Mouse (Mus musculus) heart, adult 2 months (tissue): ENCODE measurements around the gene Loxl3. TPM values are rescaled to one million over a fixed set of nuclear protein-coding genes. Genes with fewer than 3 reads are reported as not detected.

Source experiments
- DNase-seq, 2 experiments: peaks; one replicate each; pipeline ENCODE4 v3.0.0; 2021
- H3K27ac ChIP-seq: fragments of 200-600 bp; 2 replicates; pipeline ENCODE4 v1.8.1; 2022
- H3K27me3 ChIP-seq: fragments of 200-500 bp; 2 replicates; pipeline ENCODE4 v1.6.1; 2012; ENCODE audit warnings: mild to moderate bottlenecking, low read length, inconsistent platforms, mixed read lengths; ENCODE audit not compliant: control insufficient read depth, insufficient read depth
- H3K36me3 ChIP-seq: fragments of 200-500 bp; 2 replicates; pipeline ENCODE4 v1.6.1; 2012; ENCODE audit warnings: low read length, inconsistent platforms; ENCODE audit not compliant: control insufficient read depth, insufficient read depth
- H3K4me1 ChIP-seq: fragments of 200-500 bp; 2 replicates; pipeline ENCODE4 v1.6.1; 2011; ENCODE audit warnings: low read length; ENCODE audit not compliant: control insufficient read depth, insufficient read depth
- H3K4me3 ChIP-seq: fragments of 200-600 bp; 2 replicates; pipeline ENCODE4 v1.8.1; 2022
- H3K79me2 ChIP-seq: fragments of 200-500 bp; replicated peaks from 2 replicates; pipeline ENCODE4 v1.6.1; 2012; ENCODE audit warnings: mild to moderate bottlenecking, inconsistent platforms, low read length, moderate library complexity, mixed read lengths; ENCODE audit not compliant: control insufficient read depth, insufficient read depth
- H3K9ac ChIP-seq: fragments of 200-500 bp; 2 replicates; pipeline ENCODE4 v1.6.1; 2012; ENCODE audit warnings: low read depth, mild to moderate bottlenecking, control low read depth, inconsistent platforms, low read length, mixed read lengths
- CTCF ChIP-seq: fragments of 200-600 bp; IDR thresholded peaks from 2 replicates; pipeline ENCODE4 v1.8.1; 2022; ENCODE audit warnings: antibody characterized with exemption, mild to moderate bottlenecking, moderate library complexity
- EP300 ChIP-seq: fragments of 200-500 bp; IDR thresholded peaks from 2 replicates; pipeline ENCODE4 v1.6.1; 2011; ENCODE audit warnings: low read depth, low read length, control low read depth; ENCODE audit not compliant: insufficient read depth
- POLR2A ChIP-seq: fragments of 200-500 bp; IDR thresholded peaks from 2 replicates; pipeline ENCODE4 v1.6.1; 2011; ENCODE audit warnings: mild to moderate bottlenecking, low read depth, low read length, control low read depth; ENCODE audit not compliant: insufficient read depth
- WGBS: fragments of 180-500 bp; shearing (Covaris S2); methylation state at CpG from one replicate; pipeline ENCODE4 v1.1.7; 2018; 5-methylcytosine and 5-hydroxymethylcytosine counted together
- intact Hi-C: fragments of 180-260 bp; cut with DNase I; formaldehyde crosslinking; loops from one replicate; pipeline ENCODE4 v1.15.1; 2025
- polyA plus RNA-seq: library from polyadenylated mRNA; depleted of rRNA; stranded (reverse); fragments of >200 nt; gene quantifications from 2 replicates; pipeline ENCODE4 v1.2.3, GENCODE M21; 2012
- total RNA-seq, 2 experiments: library from RNA; stranded (reverse); gene quantifications; 2 replicates each; pipeline ENCODE4 v1.2.3; 2021

Loxl3 gene
- total and polyA plus RNA-seq, 3 experiments = 1.9 to 5.4 (median 2.1) TPM

DNA sequence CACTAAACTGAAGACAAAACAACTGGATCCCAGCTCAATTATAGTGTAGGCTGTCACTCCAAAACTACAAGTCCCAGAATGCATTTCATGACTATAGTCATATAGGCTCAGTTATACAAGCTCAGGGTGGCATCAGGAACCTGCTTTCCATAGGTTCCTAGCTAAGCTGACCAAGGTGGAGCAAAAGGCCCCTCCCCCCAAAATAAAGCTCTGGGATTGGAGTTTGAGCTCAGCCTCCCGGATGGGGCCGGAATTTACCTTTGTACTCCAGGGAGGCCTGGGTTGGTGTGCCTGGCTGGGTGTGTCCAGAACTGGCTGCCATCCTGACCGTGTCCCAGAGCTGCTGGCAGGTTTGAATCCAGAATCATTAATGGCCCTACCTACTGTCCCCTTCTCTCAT lies 23.8 kb downstream of the Loxl3 start, which contains the start of gene Dqx1:
Gene Dqx1, plus strand, starts transcription at position 55 of the 400 bp plus-strand sequence.
- H3K27me3 ChIP-seq = no peaks in the 10 kb centered on the region
- intact Hi-C loops = no loop called here
- peaks cover 7% of the 10 kb centered on the region for H3K4me1 ChIP-seq
- DNase-seq = no peak
- H3K27ac ChIP-seq = no peak within 1 kb of the TSS
- TF ChIP-seq EP300 (no peak), POLR2A (no peak), CTCF (no peak)
- no peaks in the 10 kb centered on the region for H3K36me3 ChIP-seq
- no peak within 1 kb of the TSS for H3K4me3 ChIP-seq
- H3K9ac ChIP-seq = no peak within 1 kb of the TSS
- WGBS = 72% methylated on average over 3 of the region's 3 CpGs
- no peaks in the 10 kb centered on the region; the same call in 1 of the 2 replicates for H3K79me2 ChIP-seq

DNA sequence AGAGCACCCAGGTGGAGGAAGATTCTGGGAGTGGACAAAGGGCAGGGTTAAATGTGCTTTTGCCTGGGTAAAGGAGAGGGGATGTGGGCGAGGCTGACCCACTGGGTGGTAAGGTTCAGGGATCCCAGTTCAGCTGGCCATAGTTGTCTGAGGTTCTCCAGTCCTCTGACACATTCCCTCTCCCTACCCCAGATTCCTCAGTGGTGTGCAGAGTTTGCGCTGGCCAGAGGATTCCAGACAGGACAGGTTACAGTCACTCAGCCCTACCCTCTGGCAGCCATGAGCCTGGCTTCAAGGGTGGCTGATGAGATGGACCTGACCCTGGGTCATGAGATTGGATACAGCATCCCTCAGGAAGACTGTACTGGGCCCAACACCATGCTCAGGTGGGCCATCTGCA lies 24.8 kb downstream of the Loxl3 start:
- H3K27me3 ChIP-seq = no peaks in the 10 kb centered on the region; the same call in 1 of the 2 replicates
- no peaks in the 10 kb centered on the region; the same call in 1 of the 2 replicates for H3K79me2 ChIP-seq
- no peak for TF ChIP-seq EP300
- 0 out of 2 replicates have a peak, but pooled peaks have one; percentile 5 for TF ChIP-seq POLR2A
- no peak for TF ChIP-seq CTCF
- H3K4me1 ChIP-seq = peaks cover 4% of the 10 kb centered on the region
- intact Hi-C loops = no loop called here
- WGBS = 81% methylated on average over 2 of the region's 2 CpGs
- no peak overlapping the region for H3K4me3 ChIP-seq
- no peaks in the 10 kb centered on the region for H3K36me3 ChIP-seq
- H3K9ac ChIP-seq = no peak overlapping the region
- no peak for DNase-seq
- no peak overlapping the region for H3K27ac ChIP-seq

DNA sequence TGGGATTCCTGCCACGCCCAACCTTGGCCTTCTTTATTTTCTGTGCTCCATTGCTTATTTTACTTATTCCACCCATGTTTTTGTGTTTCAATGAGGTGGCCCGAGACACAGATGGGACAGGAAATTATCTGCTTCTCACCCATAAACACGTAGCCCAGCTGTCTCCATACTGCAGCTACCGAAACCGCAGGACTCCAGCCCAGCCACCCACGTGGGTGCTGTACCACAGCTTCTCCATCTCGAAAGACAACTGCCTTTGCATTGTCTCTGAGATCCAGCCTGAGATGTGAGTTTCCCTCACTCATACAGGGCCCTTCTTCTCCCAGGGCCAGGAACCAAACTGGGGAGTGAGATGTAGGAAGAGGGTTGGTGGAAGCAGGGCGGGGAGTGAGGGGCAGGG lies 32.0 kb downstream of the Loxl3 start:
- DNase-seq = no peak
- TF ChIP-seq POLR2A (no peak), CTCF (no peak), EP300 (no peak)
- no peaks in the 10 kb centered on the region for H3K36me3 ChIP-seq
- no peaks in the 10 kb centered on the region for H3K4me1 ChIP-seq
- no peak overlapping the region for H3K9ac ChIP-seq
- peaks cover 33% of the 10 kb centered on the region for H3K27me3 ChIP-seq
- WGBS = 40% methylated on average over 8 of the region's 8 CpGs
- H3K27ac ChIP-seq = no peak overlapping the region
- no peak overlapping the region for H3K4me3 ChIP-seq
- H3K79me2 ChIP-seq = no peaks in the 10 kb centered on the region
- intact Hi-C loops = no loop called here

- no peak overlapping the region for H3K27ac ChIP-seq
- no peak overlapping the region for H3K9ac ChIP-seq
- intact Hi-C loops = no loop called here
- no peak for DNase-seq
- peaks cover 38% of the 10 kb centered on the region for H3K27me3 ChIP-seq
- TF ChIP-seq POLR2A (no peak), CTCF (no peak), EP300 (no peak)
- no peaks in the 10 kb centered on the region for H3K36me3 ChIP-seq
- WGBS = 32% methylated on average over 6 of the region's 6 CpGs
- H3K79me2 ChIP-seq = no peaks in the 10 kb centered on the region
- no peak overlapping the region for H3K4me3 ChIP-seq
- no peaks in the 10 kb centered on the region for H3K4me1 ChIP-seq
Observed at GRCm38 (mm10) chr6:83066441-83066840, 32.5 kb downstream of the Loxl3 start.

DNA sequence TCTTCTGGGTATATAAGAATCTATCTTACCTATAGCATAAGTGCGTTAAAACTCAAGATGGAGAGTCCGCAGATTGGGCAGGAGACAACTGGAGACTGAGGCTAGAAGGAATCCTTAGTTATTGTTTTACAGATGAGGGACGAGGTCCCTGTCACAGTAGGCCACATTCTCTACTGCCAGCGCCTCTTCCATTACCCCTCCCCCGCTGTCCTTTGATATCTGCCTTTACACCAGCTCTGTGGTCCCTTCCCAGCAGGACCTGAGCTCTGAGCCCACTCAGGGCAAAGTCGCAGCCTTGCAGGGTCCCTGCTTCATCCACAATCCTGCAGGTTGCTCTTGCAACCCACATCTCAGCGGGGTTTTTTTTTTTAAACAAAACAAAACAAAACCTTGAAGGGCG lies 34.2 kb downstream of the Loxl3 start:
- intact Hi-C loops = no loop called here
- 27% methylated on average over 8 of the region's 8 CpGs for WGBS
- Histone ChIP-seq H3K27ac (no peak overlapping the region), H3K79me2 (no peaks in the 10 kb centered on the region), H3K9ac (no peak overlapping the region), H3K4me1 (no peaks in the 10 kb centered on the region), H3K4me3 (no peak overlapping the region), H3K36me3 (no peaks in the 10 kb centered on the region), H3K27me3 (peaks cover 45% of the 10 kb centered on the region)
- no peak for DNase-seq
- no peak for TF ChIP-seq CTCF
- TF ChIP-seq EP300 = no peak
- TF ChIP-seq POLR2A = no peak

GRCm38 (mm10) chr6:83068706-83069487 lies 34.9 kb downstream of the Loxl3 start:
- H3K9ac ChIP-seq = peak overlapping the region; percentile 36; the same call in 1 of the 2 replicates

More at GRCm38 (mm10) chr6:83068706-83069487, 34.9 kb downstream of the Loxl3 start:
- H3K27ac ChIP-seq = no peak overlapping the region
- no peak for DNase-seq
- intact Hi-C loops = no loop called here
- H3K4me3 ChIP-seq = peak overlapping the region; percentile 14; the same call in 1 of the 2 replicates
- no peak for TF ChIP-seq EP300
- no peak for TF ChIP-seq CTCF
- no peak for TF ChIP-seq POLR2A
- WGBS = 3% methylated on average over 80 of the region's 81 CpGs
- no peaks in the 10 kb centered on the region for H3K4me1 ChIP-seq
- no peaks in the 10 kb centered on the region for H3K79me2 ChIP-seq
- H3K36me3 ChIP-seq = no peaks in the 10 kb centered on the region
- peaks cover 45% of the 10 kb centered on the region for H3K27me3 ChIP-seq
